Mouse (Mus musculus) bone marrow, adult 2 months (tissue): Measurements from ENCODE around the gene Flt3l.

Experiments
- CTCF ChIP-seq: fragments of 200-500 bp; IDR thresholded peaks from 2 replicates; pipeline ENCODE4 v1.5.1; 2011; ENCODE audit warnings: low read length, control low read depth; ENCODE audit not compliant: control insufficient read depth, insufficient read depth
- POLR2A ChIP-seq: fragments of 200-500 bp; IDR thresholded peaks from 2 replicates; pipeline ENCODE4 v1.6.1; 2011; ENCODE audit warnings: low read depth, mild to moderate bottlenecking, control low read depth, low read length, borderline replicate concordance; ENCODE audit not compliant: control insufficient read depth

DNA sequence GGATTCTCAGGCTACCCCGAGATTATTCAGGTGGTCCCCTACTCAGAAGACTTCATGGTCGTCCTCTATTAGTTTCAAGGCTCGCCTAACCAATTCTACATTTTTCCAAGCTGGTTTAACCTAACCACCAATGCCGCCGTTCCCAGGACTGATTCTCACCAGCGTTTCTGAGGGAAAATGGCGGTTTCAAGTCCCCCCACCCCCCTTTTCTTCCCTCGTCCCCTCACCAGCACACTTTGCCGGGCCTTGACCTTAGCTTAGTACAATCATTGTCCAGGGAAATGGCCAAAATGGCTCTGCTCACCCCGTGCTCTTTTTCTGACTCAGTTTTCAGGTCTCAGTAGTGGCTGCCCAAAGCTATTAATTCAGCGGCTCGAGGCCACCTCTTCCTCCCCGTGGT, 39.2 kb upstream of the Flt3l start:
- TF ChIP-seq CTCF = no peak
- TF ChIP-seq POLR2A = no peak
